Mouse (Mus musculus): Measurements from ENCODE around the gene Zfp61. TPM values are rescaled to one million over a fixed set of nuclear protein-coding genes. Genes with fewer than 3 reads are reported as not detected.

Zfp61 gene
- polyA plus RNA-seq, 1 experiment from 2014 or later: 22.9 TPM

DNA sequence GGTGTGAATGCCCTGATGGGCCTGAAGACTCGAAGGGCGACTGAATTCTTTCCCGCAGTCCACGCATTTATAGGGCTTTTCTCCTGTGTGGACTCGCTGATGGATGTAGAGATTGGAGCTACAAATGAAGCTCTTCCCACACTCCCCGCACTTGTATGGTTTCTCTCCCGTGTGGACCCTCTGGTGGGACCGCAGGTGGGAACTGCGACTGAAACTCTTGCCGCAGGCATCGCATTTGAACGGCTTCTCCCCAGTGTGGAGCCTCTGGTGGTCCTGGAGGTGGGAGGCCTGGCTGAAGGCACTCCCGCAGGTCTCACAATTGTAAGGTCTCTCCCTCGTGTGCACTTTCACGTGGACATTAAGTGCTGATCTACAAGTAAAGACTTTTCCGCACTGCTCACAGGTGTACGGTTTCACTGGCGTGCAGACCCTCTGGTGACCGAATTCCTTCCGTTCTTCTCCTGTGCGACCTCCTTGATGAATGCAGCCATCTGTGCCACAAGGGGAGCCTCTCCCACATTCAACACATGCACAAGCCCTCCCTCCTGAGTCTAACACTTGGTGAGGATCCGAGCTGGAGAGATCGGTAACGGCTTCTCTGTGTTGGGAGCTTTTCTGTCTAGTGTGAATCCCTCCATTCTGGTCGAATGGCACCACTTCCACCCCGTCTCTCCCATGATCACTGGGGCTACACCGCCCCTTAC is 9.5 kb downstream of the Zfp61 start:
- no peak for TF ChIP-seq CTCF (IDR thresholded peaks at IDR 0.05; ENCODE audit: low read depth)
- no peak for DNase-seq (ENCODE audit: low spot score)
- H3K9me3 ChIP-seq (replicated peaks; ENCODE audit: low read length): no peaks in the 10 kb centered on the region

DNA sequence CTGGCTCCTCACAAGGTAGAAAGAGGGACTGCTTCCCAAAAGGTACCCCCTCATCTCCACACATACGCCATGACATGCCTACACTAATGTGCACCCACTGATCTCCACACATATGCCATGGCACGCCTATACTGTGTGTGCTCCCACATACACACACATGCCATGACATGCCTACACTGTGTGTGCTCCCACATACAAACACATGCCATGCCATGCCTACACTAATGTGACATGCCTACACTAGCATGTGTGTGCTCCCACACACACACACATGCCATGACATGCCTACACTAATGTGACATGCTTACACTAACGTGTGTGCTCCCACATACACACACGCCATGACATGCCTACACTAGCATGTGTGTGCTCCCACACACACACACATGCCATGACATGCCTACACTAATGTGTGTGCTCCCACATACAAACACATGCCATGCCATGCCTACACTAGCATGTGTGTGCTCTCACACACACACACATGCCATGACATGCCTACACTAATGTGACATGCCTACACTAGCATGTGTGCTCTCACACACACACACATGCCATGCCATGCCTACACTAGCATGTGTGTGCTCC is 10.8 kb downstream of the Zfp61 start:
- Histone ChIP-seq H3K9me3 (replicated peaks; ENCODE audit: low read length) (no peaks in the 10 kb centered on the region), H3K4me3 (replicated peaks; ENCODE audit: low read depth, low read length) (no peak overlapping the region), H3K36me3 (ENCODE audit: insufficient read depth, low read length) (peaks cover 43% of the 10 kb centered on the region), H3K27ac (no peak overlapping the region), H3K4me2 (ENCODE audit: low read length) (no peak overlapping the region), H3K27me3 (ENCODE audit: insufficient read depth, low read length) (no peaks in the 10 kb centered on the region), H3K4me1 (replicated peaks; ENCODE audit: insufficient read depth, low read length) (no peaks in the 10 kb centered on the region), H3K9ac (ENCODE audit: low read depth, low read length) (no peak overlapping the region)
- DNase-seq (ENCODE audit: low spot score) (no peak), ATAC-seq (replicated peaks; ENCODE audit: low FRiP score, low read depth) (no peak)
- WGBS: 97% methylated on average over 4 of the region's 4 CpGs
- TF ChIP-seq CTCF (IDR thresholded peaks at IDR 0.05; ENCODE audit: low read depth): no peak

More for the DNA sequence above, 9.5 kb downstream of the Zfp61 start:
- WGBS: 93% methylated on average over 27 of the region's 27 CpGs
- Histone ChIP-seq H3K4me1 (replicated peaks; ENCODE audit: insufficient read depth, low read length) (no peaks in the 10 kb centered on the region), H3K9ac (ENCODE audit: low read depth, low read length) (no peak overlapping the region), H3K36me3 (ENCODE audit: insufficient read depth, low read length) (peaks cover 53% of the 10 kb centered on the region), H3K27ac (no peak overlapping the region), H3K4me2 (ENCODE audit: low read length) (no peak overlapping the region), H3K27me3 (ENCODE audit: insufficient read depth, low read length) (no peaks in the 10 kb centered on the region), H3K4me3 (replicated peaks; ENCODE audit: low read depth, low read length) (no peak overlapping the region)
- ATAC-seq (replicated peaks; ENCODE audit: low FRiP score, low read depth): no peak

DNA sequence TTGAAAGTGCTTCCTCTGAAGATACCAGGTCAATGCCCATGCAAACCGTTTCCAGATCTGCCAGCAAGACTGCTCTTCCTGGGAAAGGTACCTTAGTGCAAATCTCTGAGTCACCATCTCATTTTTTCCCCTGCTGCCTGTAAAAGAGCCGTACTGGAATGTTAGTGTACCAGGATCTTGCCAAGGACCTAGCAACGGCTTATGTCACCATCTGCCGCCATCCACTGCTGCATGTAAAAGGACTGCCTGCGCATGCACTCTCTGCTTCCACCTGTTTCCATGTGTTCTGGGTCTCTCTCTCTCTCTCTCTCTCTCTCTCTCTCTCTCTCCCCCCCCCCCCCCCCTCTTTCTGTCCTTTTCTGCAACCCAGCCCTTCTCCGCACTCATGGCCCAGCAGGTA is 12.5 kb downstream of the Zfp61 start:
- H3K36me3 ChIP-seq (ENCODE audit: insufficient read depth, low read length): peaks cover 30% of the 10 kb centered on the region
- WGBS: 92% methylated on average over 6 of the region's 6 CpGs
- no peak overlapping the region for H3K9ac ChIP-seq (ENCODE audit: low read depth, low read length)
- H3K27me3 ChIP-seq (ENCODE audit: insufficient read depth, low read length): no peaks in the 10 kb centered on the region
- H3K4me3 ChIP-seq (replicated peaks; ENCODE audit: low read depth, low read length): no peak overlapping the region
- ATAC-seq (replicated peaks; ENCODE audit: low FRiP score, low read depth): no peak
- no peaks in the 10 kb centered on the region for H3K9me3 ChIP-seq (replicated peaks; ENCODE audit: low read length)
- H3K27ac ChIP-seq: no peak overlapping the region
- no peak overlapping the region for H3K4me2 ChIP-seq (ENCODE audit: low read length)
- TF ChIP-seq CTCF (IDR thresholded peaks at IDR 0.05; ENCODE audit: low read depth): no peak
- H3K4me1 ChIP-seq (replicated peaks; ENCODE audit: insufficient read depth, low read length): no peaks in the 10 kb centered on the region
- DNase-seq (ENCODE audit: low spot score): no peak

DNA sequence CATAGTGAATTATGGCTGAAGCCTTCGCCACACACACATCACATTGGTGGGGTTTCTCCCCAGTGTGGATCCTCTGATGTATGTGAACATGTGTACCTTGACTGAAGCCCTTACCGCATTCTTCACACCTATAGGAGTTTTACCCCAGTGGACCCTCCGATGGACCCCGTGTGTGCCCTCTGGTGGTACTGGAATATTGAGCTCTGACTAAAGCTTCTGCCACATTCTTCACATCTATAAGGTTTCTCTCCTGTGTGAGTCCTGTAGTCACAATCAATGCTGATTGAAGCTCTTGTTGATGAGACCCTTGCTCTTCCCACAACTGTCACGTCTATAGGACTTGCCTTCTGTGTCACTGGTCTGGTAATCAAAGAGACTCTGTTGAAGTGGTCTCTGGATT is 13.4 kb downstream of the Zfp61 start:
- 88% methylated on average over 5 of the region's 5 CpGs for WGBS
- H3K4me3 ChIP-seq (replicated peaks; ENCODE audit: low read depth, low read length): no peak overlapping the region
- no peak overlapping the region for H3K9ac ChIP-seq (ENCODE audit: low read depth, low read length)
- no peaks in the 10 kb centered on the region for H3K4me1 ChIP-seq (replicated peaks; ENCODE audit: insufficient read depth, low read length)
- H3K27ac ChIP-seq: no peak overlapping the region
- DNase-seq (ENCODE audit: low spot score): no peak
- no peaks in the 10 kb centered on the region for H3K27me3 ChIP-seq (ENCODE audit: insufficient read depth, low read length)
- no peak for TF ChIP-seq CTCF (IDR thresholded peaks at IDR 0.05; ENCODE audit: low read depth)
- H3K36me3 ChIP-seq (ENCODE audit: insufficient read depth, low read length): peaks cover 27% of the 10 kb centered on the region
- H3K9me3 ChIP-seq (replicated peaks; ENCODE audit: low read length): no peaks in the 10 kb centered on the region
- no peak overlapping the region for H3K4me2 ChIP-seq (ENCODE audit: low read length)
- ATAC-seq (replicated peaks; ENCODE audit: low FRiP score, low read depth): no peak

DNA sequence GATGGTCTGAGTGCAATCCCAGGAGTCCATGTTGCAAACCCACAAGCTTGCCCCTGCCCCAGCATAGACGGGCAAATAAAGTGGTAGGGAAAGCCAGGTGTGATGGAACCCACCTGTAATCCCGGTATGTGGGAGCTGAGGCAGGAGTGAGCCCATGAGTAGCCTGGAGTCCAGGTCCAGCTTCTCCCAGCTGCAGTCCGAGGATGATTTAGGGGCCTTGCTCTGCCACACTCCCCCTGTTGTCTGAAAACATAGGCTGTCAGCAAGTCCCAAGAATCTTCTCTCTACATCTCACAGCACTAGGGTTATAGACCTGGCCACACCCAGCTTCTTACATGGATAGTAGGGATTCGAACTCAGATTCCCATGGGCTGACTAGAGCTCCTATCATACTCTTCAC is 14.1 kb downstream of the Zfp61 start:
- no peaks in the 10 kb centered on the region for H3K27me3 ChIP-seq (ENCODE audit: insufficient read depth, low read length)
- ATAC-seq (replicated peaks; ENCODE audit: low FRiP score, low read depth) (no peak), DNase-seq (ENCODE audit: low spot score) (no peak)
- H3K36me3 ChIP-seq (ENCODE audit: insufficient read depth, low read length): peaks cover 19% of the 10 kb centered on the region
- no peak overlapping the region for H3K9ac ChIP-seq (ENCODE audit: low read depth, low read length)
- H3K4me2 ChIP-seq (ENCODE audit: low read length): no peak overlapping the region
- H3K27ac ChIP-seq: no peak overlapping the region
- no peaks in the 10 kb centered on the region for H3K9me3 ChIP-seq (replicated peaks; ENCODE audit: low read length)
- no peaks in the 10 kb centered on the region for H3K4me1 ChIP-seq (replicated peaks; ENCODE audit: insufficient read depth, low read length)
- no peak for TF ChIP-seq CTCF (IDR thresholded peaks at IDR 0.05; ENCODE audit: low read depth)
- WGBS: 79% methylated on average over 4 of the region's 4 CpGs
- no peak overlapping the region for H3K4me3 ChIP-seq (replicated peaks; ENCODE audit: low read depth, low read length)

DNA sequence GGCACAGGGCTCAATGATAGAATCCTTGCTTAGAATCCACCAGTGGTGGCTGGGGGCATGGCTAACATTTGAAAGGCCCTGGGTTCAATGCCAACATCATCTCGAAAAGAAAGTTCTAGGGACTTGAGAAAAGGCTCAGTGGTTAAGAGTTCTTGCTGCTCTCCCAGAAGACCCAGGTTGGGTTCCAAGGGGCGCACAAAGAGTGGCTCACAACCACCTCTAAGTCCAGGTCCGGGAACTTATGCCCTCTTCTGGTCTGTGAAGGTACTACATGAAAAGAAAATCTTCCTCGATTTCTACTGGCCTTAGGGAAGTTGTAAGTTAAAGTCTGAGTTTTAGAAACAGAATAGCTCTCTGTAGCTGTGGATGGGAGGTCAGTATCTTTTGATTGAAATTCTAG is 14.9 kb downstream of the Zfp61 start:
- peaks cover 11% of the 10 kb centered on the region for H3K36me3 ChIP-seq (ENCODE audit: insufficient read depth, low read length)
- H3K27me3 ChIP-seq (ENCODE audit: insufficient read depth, low read length): no peaks in the 10 kb centered on the region
- H3K27ac ChIP-seq: no peak overlapping the region
- TF ChIP-seq CTCF (IDR thresholded peaks at IDR 0.05; ENCODE audit: low read depth): peak; percentile 38
- H3K9ac ChIP-seq (ENCODE audit: low read depth, low read length): no peak overlapping the region
- 53% methylated on average over 4 of the region's 4 CpGs for whole genome bisulfite sequencing
- no peaks in the 10 kb centered on the region for H3K4me1 ChIP-seq (replicated peaks; ENCODE audit: insufficient read depth, low read length)
- H3K4me2 ChIP-seq (ENCODE audit: low read length): no peak overlapping the region
- DNase-seq (ENCODE audit: low spot score) (no peak), ATAC-seq (replicated peaks; ENCODE audit: low FRiP score, low read depth) (no peak)
- H3K4me3 ChIP-seq (replicated peaks; ENCODE audit: low read depth, low read length): no peak overlapping the region
- H3K9me3 ChIP-seq (replicated peaks; ENCODE audit: low read length): no peaks in the 10 kb centered on the region

- no peak for DNase-seq (ENCODE audit: low spot score)
- Histone ChIP-seq H3K36me3 (ENCODE audit: insufficient read depth, low read length) (0 out of 2 replicates have a peak, but pooled peaks cover 4% of the 10 kb centered on the region), H3K4me1 (replicated peaks; ENCODE audit: insufficient read depth, low read length) (no peaks in the 10 kb centered on the region), H3K27me3 (ENCODE audit: insufficient read depth, low read length) (no peaks in the 10 kb centered on the region), H3K4me2 (ENCODE audit: low read length) (no peak overlapping the region), H3K9ac (ENCODE audit: low read depth, low read length) (no peak overlapping the region), H3K27ac (no peak overlapping the region), H3K4me3 (replicated peaks; ENCODE audit: low read depth, low read length) (no peak overlapping the region), H3K9me3 (replicated peaks; ENCODE audit: low read length) (no peaks in the 10 kb centered on the region)
- no peak for TF ChIP-seq CTCF (IDR thresholded peaks at IDR 0.05; ENCODE audit: low read depth)
- WGBS: 33% methylated on average over 4 of the region's 4 CpGs
- ATAC-seq (replicated peaks; ENCODE audit: low FRiP score, low read depth): peak; percentile 54
These were observed 20.2 kb downstream of the Zfp61 start for GRCm38 (mm10) chr7:24280858-24281145.

Measured in kidney, postnatal 0 days (tissue).